Mouse (Mus musculus): ENCODE data around the gene Smyd3.

Smyd3 gene

GRCm38 (mm10) chr1:179384296-179384695, 133.5 kb downstream of the Smyd3 start:
- in situ Hi-C loops (cut with MboI) = no loop called here

- in situ Hi-C loops (cut with MboI) = no loop called here
These were observed 139.7 kb downstream of the Smyd3 start for GRCm38 (mm10) chr1:179378102-179378501.

GRCm38 (mm10) chr1:179374987-179375386, 142.9 kb downstream of the Smyd3 start:
- in situ Hi-C loops (cut with MboI) = no loop called here

GRCm38 (mm10) chr1:179373911-179374310, 143.9 kb downstream of the Smyd3 start:
- in situ Hi-C loops (cut with MboI) = no loop called here

GRCm38 (mm10) chr1:179371191-179371590, 146.7 kb downstream of the Smyd3 start:
- in situ Hi-C loops (cut with MboI) = no loop called here

GRCm38 (mm10) chr1:179368426-179369010, 149.3 kb downstream of the Smyd3 start:
- in situ Hi-C loops (cut with MboI) = no loop called here

GRCm38 (mm10) chr1:179361481-179362466, 156.1 kb downstream of the Smyd3 start:
- in situ Hi-C loops (cut with MboI) = no loop called here

- in situ Hi-C loops (cut with MboI) = no loop called here
These were observed 160.7 kb downstream of the Smyd3 start for GRCm38 (mm10) chr1:179357111-179357510.

- in situ Hi-C loops (cut with MboI) = no loop called here
These were observed 163.6 kb downstream of the Smyd3 start for GRCm38 (mm10) chr1:179354250-179354649.

- in situ Hi-C loops (cut with MboI) = no loop called here
These were observed 172.4 kb downstream of the Smyd3 start for GRCm38 (mm10) chr1:179345318-179345925.

GRCm38 (mm10) chr1:179343426-179343825, 174.4 kb downstream of the Smyd3 start:
- in situ Hi-C loops (cut with MboI) = no loop called here

GRCm38 (mm10) chr1:179341589-179341988, 176.3 kb downstream of the Smyd3 start:
- in situ Hi-C loops (cut with MboI) = no loop called here

GRCm38 (mm10) chr1:179339066-179339465, 178.8 kb downstream of the Smyd3 start:
- in situ Hi-C loops (cut with MboI) = no loop called here

GRCm38 (mm10) chr1:179337529-179337928, 180.3 kb downstream of the Smyd3 start:
- in situ Hi-C loops (cut with MboI) = no loop called here

- in situ Hi-C loops (cut with MboI) = no loop called here
These were observed 190.9 kb downstream of the Smyd3 start for GRCm38 (mm10) chr1:179326965-179327308.

GRCm38 (mm10) chr1:179326262-179326964, 191.4 kb downstream of the Smyd3 start:
- in situ Hi-C loops (cut with MboI) = no loop called here

- in situ Hi-C loops (cut with MboI) = no loop called here
These were observed 193.6 kb downstream of the Smyd3 start for GRCm38 (mm10) chr1:179324271-179324670.

- in situ Hi-C loops (cut with MboI) = no loop called here
These were observed 204.2 kb downstream of the Smyd3 start for GRCm38 (mm10) chr1:179313618-179314017.

- in situ Hi-C loops (cut with MboI) = no loop called here
These were observed 208.4 kb downstream of the Smyd3 start for GRCm38 (mm10) chr1:179309487-179309886.

- in situ Hi-C loops (cut with MboI) = no loop called here
These were observed 215.2 kb downstream of the Smyd3 start for GRCm38 (mm10) chr1:179302446-179303230.

GRCm38 (mm10) chr1:179295626-179296025, 222.2 kb downstream of the Smyd3 start:
- in situ Hi-C loops (cut with MboI) = no loop called here
